Mouse (Mus musculus): ENCODE results near the gene Foxg1.

GRCm38 (mm10) chr12:49389666-49390065 is 7.2 kb downstream of the Foxg1 start:
- TF ChIP-seq CTCF (conservative IDR thresholded peaks at IDR 0.05; ENCODE audit: low read length) (no peak), POU5F1 (IDR thresholded peaks at IDR 0.05; ENCODE audit: borderline replicate concordance, low read length) (no peak)

Measured in E14TG2a.4 (cell line).